Mouse (Mus musculus) bone marrow macrophage, adult 2 months (primary cell): ENCODE data around the gene Rhbdd1.

ENCODE experiments used
- CTCF ChIP-seq: IDR thresholded peaks from 2 replicates; pipeline ENCODE4 v1.5.1; 2012; ENCODE audit warnings: low read depth, mild to moderate bottlenecking, low read length, moderate library complexity
- POLR2A ChIP-seq: IDR thresholded peaks from 2 replicates; pipeline ENCODE4 v1.6.1; 2012; ENCODE audit warnings: mild to moderate bottlenecking, low read depth, low read length, borderline replicate concordance

DNA sequence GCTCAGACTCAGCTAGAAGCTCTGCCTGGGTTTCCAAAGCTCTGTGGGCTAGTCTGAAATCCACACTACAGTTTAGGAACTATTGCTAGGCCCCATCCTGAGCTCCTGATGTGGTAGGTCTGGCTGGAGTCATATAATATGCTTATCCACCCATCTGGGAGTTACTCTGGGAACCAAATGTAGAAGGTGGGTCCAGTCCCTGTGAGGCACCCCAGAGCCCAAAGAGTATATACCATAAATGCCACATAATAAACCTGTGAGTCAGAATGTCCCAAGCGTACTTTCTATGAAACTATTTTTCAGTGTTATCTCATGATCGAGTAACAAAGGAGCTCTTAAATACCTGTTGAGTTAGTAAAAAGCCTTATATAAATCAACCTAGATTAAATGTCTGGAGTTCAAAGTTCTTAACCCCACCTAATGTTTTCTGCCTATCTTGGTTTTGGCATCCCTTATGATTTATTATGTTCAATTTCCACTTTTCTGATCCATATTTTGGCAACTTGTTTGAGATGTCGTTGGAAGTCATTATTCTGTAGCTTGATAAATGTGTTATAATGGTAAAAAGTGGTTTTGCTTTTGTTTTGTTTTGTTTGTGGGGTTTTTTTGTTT lies 98.3 kb downstream of the Rhbdd1 start:
- TF ChIP-seq CTCF: no peak
- TF ChIP-seq POLR2A: no peak
